In genomic region chr2:145557361-145557931, GRCm38 (mm10) we compare ENCODE assay signal across 8 mouse cellular contexts.
DNase-seq lines count a peak whose midpoint lies in the region; ATAC-seq and TF ChIP-seq lines count a peak whose summit lies in the region.

No protein-coding gene starts in this region.

- no peaks in the 10 kb centered on the region for H3K36me3 ChIP-seq in forebrain, embryonic 13.5 days (ENCODE audit: poor library complexity, severe bottlenecking)
- H3K36me3 ChIP-seq in neural tube, embryonic 11.5 days (ENCODE audit: control insufficient read depth, insufficient read depth, low read length): no peaks in the 10 kb centered on the region

- no peaks in the 10 kb centered on the region for H3K9me3 ChIP-seq in forebrain, embryonic 13.5 days (replicated peaks)
- no peaks in the 10 kb centered on the region for H3K9me3 ChIP-seq in neural tube, embryonic 11.5 days (ENCODE audit: control insufficient read depth, low read length)

- no peak overlapping the region for H3K4me3 ChIP-seq in gastrocnemius, adult 2 months
- H3K4me3 ChIP-seq in forebrain, embryonic 13.5 days: no peak overlapping the region
- no peak overlapping the region for H3K4me3 ChIP-seq in neural tube, embryonic 11.5 days (ENCODE audit: low read depth, low read length)

- H3K4me1 ChIP-seq in forebrain, embryonic 13.5 days: no peaks in the 10 kb centered on the region
- no peaks in the 10 kb centered on the region for H3K4me1 ChIP-seq in neural tube, embryonic 11.5 days (ENCODE audit: control insufficient read depth, insufficient read depth, low read length)

- intact Hi-C loops in gastrocnemius, adult 2 months (cut with DNase I): loop anchor here (1.0 kb wide), 1 partner anchor 31 kb away; no protein-coding TSS in a partner anchor
- intact Hi-C loops in gastrocnemius, postnatal 14 days (cut with DNase I; ENCODE audit: low total_unique reads): no loop called here

- no peak overlapping the region for H3K9ac ChIP-seq in forebrain, embryonic 13.5 days
- H3K9ac ChIP-seq in neural tube, embryonic 11.5 days (ENCODE audit: low read length): no peak overlapping the region

- WGBS in forebrain, embryonic 13.5 days: 12% methylated on average over 1 of the region's 1 CpGs
- 43% methylated on average over 1 of the region's 1 CpGs for WGBS in neural tube, embryonic 11.5 days

- no peak overlapping the region for H3K4me2 ChIP-seq in forebrain, embryonic 13.5 days
- no peak overlapping the region for H3K4me2 ChIP-seq in neural tube, embryonic 11.5 days (ENCODE audit: low read depth)

- peak; percentile 50; the same call in 1 of the 2 replicates for ATAC-seq in forebrain, embryonic 13.5 days
- ATAC-seq in neural tube, embryonic 11.5 days (ENCODE audit: insufficient read depth, low FRiP score, low TSS enrichment): peak; percentile 35; the same call in 1 of the 2 replicates

- peak; percentile 70 for TF ChIP-seq CTCF in gastrocnemius, adult 2 months (IDR thresholded peaks at IDR 0.05)

- no peak overlapping the region for H3K27ac ChIP-seq in gastrocnemius, adult 2 months
- H3K27ac ChIP-seq in forebrain, embryonic 13.5 days: no peak overlapping the region
- no peak overlapping the region for H3K27ac ChIP-seq in neural tube, embryonic 11.5 days (ENCODE audit: low read depth, low read length)

- H3K27me3 ChIP-seq in forebrain, embryonic 13.5 days: no peaks in the 10 kb centered on the region
- H3K27me3 ChIP-seq in neural tube, embryonic 11.5 days (ENCODE audit: control insufficient read depth, insufficient read depth, low read length): no peaks in the 10 kb centered on the region

- no peak for DNase-seq in gastrocnemius, adult 2 months
- no peak for DNase-seq in gastrocnemius, postnatal 14 days
- peak; percentile 15 for DNase-seq in urinary bladder, postnatal 25 days (ENCODE audit: low spot score)
- no peak for DNase-seq in urinary bladder, postnatal 4 days (ENCODE audit: low spot score in 2 of 2)
- peak; percentile 18 to 27 for DNase-seq in left cerebral cortex, adult 18-20 months (ENCODE audit: low spot score in 2 of 2)
- DNase-seq in neural tube, embryonic 11.5 days (ENCODE audit: low spot score): no peak
- DNase-seq in T-cell, adult 2 months (ENCODE audit: low spot score): no peak

Comparison
In these comparisons a context has a peak if more than half of its experiments do, and no peak if none do; other contexts are left out.
1. DNase-seq: peak in urinary bladder, postnatal 25 days (single experiment) and left cerebral cortex, adult 18-20 months (2 of 2); none in gastrocnemius, adult 2 months (single experiment), gastrocnemius, postnatal 14 days (single experiment), urinary bladder, postnatal 4 days (0 of 2), neural tube, embryonic 11.5 days (single experiment) and T-cell, adult 2 months (single experiment).